Mouse (Mus musculus) embryonic facial prominence, embryonic 13.5 days (tissue): ENCODE results near the gene Trappc5. TPM values are rescaled to one million over a fixed set of nuclear protein-coding genes. Genes with fewer than 3 reads are reported as not detected.

Experiments
- ATAC-seq: fragments of 200-750 bp; cut with Nextera tagmentation; 2 replicates; pipeline ENCODE4 v1.8.0; 2017; ENCODE audit warnings: low read depth; ENCODE audit not compliant: insufficient number of reproducible peaks, insufficient read depth, low FRiP score, low TSS enrichment
- H3K27ac ChIP-seq: fragments of 300-500 bp; sonication (generic); 2 replicates; pipeline ENCODE4 v1.5.1; 2015; ENCODE audit warnings: moderate library complexity, mild to moderate bottlenecking, inconsistent platforms
- H3K27me3 ChIP-seq: fragments of 300-500 bp; sonication (generic); 2 replicates; pipeline ENCODE4 v1.6.1; 2015; ENCODE audit warnings: mild to moderate bottlenecking, inconsistent platforms
- H3K36me3 ChIP-seq: fragments of 300-500 bp; sonication (generic); 2 replicates; pipeline ENCODE4 v1.6.1; 2015; ENCODE audit warnings: mild to moderate bottlenecking, inconsistent platforms
- H3K4me1 ChIP-seq: fragments of 300-500 bp; sonication (generic); 2 replicates; pipeline ENCODE4 v1.6.1; 2015; ENCODE audit warnings: inconsistent platforms
- H3K4me2 ChIP-seq: fragments of 300-500 bp; sonication (generic); 2 replicates; pipeline ENCODE4 v1.6.1; 2015; ENCODE audit warnings: moderate library complexity, mild to moderate bottlenecking, inconsistent platforms
- H3K4me3 ChIP-seq: fragments of 300-500 bp; sonication (generic); 2 replicates; pipeline ENCODE4 v1.5.1; 2015; ENCODE audit warnings: mild to moderate bottlenecking, inconsistent platforms
- H3K9ac ChIP-seq: fragments of 300-500 bp; sonication (generic); 2 replicates; pipeline ENCODE4 v1.6.1; 2015; ENCODE audit warnings: mild to moderate bottlenecking, inconsistent platforms
- H3K9me3 ChIP-seq: fragments of 300-500 bp; sonication (generic); 2 replicates; pipeline ENCODE4 v1.6.1; 2016; ENCODE audit warnings: inconsistent platforms
- WGBS: fragments of 180-500 bp; shearing (Covaris S2); methylation state at CpG from one replicate; pipeline ENCODE4 v1.1.7; 2015; ENCODE audit warnings: mixed read lengths; 5-methylcytosine and 5-hydroxymethylcytosine counted together
- polyA plus RNA-seq: library from polyadenylated mRNA; unstranded; fragments of >200 nt; fragmentation: Nextera tagmentation; extraction: Ambion mirVana; gene quantifications from 2 replicates; pipeline ENCODE4 v1.2.1, GENCODE M21; 2015

The Trappc5 gene
- polyA plus RNA-seq, 1 experiment from 2014 or later: 42.0 TPM

GRCm38 (mm10) chr8:3710312-3710711 lies 34.2 kb downstream of the Trappc5 start:
- Histone ChIP-seq H3K27me3 (no peaks in the 10 kb centered on the region), H3K4me3 (no peak overlapping the region), H3K27ac (no peak overlapping the region), H3K4me2 (no peak overlapping the region), H3K9me3 (no peaks in the 10 kb centered on the region), H3K9ac (no peak overlapping the region), H3K36me3 (no peaks in the 10 kb centered on the region), H3K4me1 (no peaks in the 10 kb centered on the region)
- WGBS: 70% methylated on average over 3 of the region's 3 CpGs
- ATAC-seq: no peak

DNA sequence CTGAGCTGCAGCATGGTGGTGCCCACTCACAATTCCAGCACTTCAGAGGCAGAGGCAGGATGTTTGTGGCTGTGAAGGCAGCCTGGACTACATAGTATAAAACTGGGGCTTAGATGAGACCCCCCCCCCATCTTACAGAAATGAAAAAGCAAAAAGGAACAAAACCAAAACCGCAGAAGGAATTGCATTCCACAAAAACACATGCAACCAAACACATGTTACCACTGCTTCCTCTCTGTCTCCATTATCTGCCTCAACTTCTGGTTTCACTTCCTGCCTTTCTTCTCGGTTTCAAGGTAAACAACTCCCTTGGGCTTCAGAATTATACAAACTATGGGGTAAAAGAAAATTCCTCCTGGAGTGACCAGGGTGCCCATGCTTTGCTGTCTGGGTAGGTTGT lies 35.5 kb downstream of the Trappc5 start:
- Histone ChIP-seq H3K27ac (no peak overlapping the region), H3K9me3 (no peaks in the 10 kb centered on the region), H3K27me3 (no peaks in the 10 kb centered on the region), H3K4me2 (no peak overlapping the region), H3K9ac (no peak overlapping the region), H3K4me1 (no peaks in the 10 kb centered on the region), H3K36me3 (no peaks in the 10 kb centered on the region), H3K4me3 (no peak overlapping the region)
- no peak for ATAC-seq
- WGBS: 54% methylated on average over 2 of the region's 2 CpGs

DNA sequence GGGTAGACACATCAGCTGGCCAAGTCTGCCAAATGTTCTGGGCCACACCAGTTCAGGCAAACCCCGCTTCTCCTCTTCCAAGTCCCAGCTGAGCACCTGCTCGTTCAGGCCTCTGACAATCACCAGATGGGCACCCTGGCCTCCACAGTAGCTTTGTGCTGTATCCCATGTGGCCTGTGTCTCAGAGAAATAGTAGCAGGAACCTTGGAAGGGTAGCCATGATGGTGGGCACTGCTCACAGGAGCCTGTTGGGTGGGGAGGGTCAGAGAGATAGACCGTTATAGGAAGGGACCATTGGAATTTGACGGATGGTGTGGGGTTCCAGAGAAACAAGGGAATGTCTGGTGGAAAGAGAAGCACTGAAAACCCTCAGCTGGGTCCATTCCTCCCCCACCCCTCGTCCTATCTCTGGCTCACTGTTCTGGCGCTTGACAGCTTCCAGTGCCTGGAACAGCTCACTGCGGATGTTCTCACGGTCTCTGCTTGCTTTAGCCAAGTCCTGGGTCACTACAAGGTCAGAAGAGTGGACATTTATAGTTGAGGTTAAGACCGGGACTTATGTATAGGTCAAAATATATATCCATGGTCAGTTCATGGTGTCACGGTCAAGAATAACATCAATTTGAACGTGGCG lies 41.3 kb downstream of the Trappc5 start:
- no peaks in the 10 kb centered on the region for H3K4me1 ChIP-seq
- H3K4me2 ChIP-seq: no peak overlapping the region
- 86% methylated on average over 12 of the region's 12 CpGs for WGBS
- H3K9me3 ChIP-seq: no peaks in the 10 kb centered on the region
- no peak overlapping the region for H3K9ac ChIP-seq
- no peak for ATAC-seq
- H3K36me3 ChIP-seq: no peaks in the 10 kb centered on the region
- no peaks in the 10 kb centered on the region for H3K27me3 ChIP-seq
- no peak overlapping the region for H3K4me3 ChIP-seq
- H3K27ac ChIP-seq: no peak overlapping the region

GRCm38 (mm10) chr8:3718559-3718958 lies 42.5 kb downstream of the Trappc5 start:
- Histone ChIP-seq H3K9ac (no peak overlapping the region), H3K27ac (no peak overlapping the region), H3K27me3 (no peaks in the 10 kb centered on the region), H3K4me3 (no peak overlapping the region), H3K36me3 (no peaks in the 10 kb centered on the region), H3K4me2 (no peak overlapping the region), H3K4me1 (no peaks in the 10 kb centered on the region), H3K9me3 (no peaks in the 10 kb centered on the region)
- 17% methylated on average over 14 of the region's 14 CpGs for WGBS
- ATAC-seq: no peak

DNA sequence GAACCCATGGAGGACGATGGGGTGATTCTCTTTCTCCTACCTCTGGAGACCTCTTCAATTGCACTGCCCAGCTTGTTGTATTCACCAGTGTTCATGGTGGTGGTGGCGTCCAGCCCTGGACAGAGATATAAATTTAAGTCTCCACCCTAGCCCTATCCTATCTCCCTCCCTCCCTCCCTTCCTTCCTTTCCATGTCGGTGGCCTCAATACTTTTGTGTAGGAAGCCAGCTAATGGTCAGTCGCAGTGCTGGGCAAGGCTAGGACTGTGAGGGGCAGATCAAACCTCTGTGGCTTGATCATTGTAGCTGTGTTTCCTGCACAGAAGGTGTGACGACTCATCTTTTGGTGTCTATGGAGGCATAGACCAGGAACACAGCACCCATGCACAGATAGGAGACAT lies 44.5 kb downstream of the Trappc5 start, which contains the start of gene Clec4g:
TSS of gene Clec4g (minus strand) at position 101 of the 400 bp plus-strand sequence.
- H3K4me1 ChIP-seq: no peaks in the 10 kb centered on the region
- no peaks in the 10 kb centered on the region for H3K36me3 ChIP-seq
- no peak for ATAC-seq
- 73% methylated on average over 5 of the region's 5 CpGs for WGBS
- no peaks in the 10 kb centered on the region for H3K9me3 ChIP-seq
- no peaks in the 10 kb centered on the region for H3K27me3 ChIP-seq
- no peak within 1 kb of the TSS for H3K27ac ChIP-seq
- no peak within 1 kb of the TSS for H3K4me2 ChIP-seq
- no peak within 1 kb of the TSS for H3K9ac ChIP-seq
- no peak within 1 kb of the TSS for H3K4me3 ChIP-seq

GRCm38 (mm10) chr8:3721041-3721440 lies 44.9 kb downstream of the Trappc5 start:
- Histone ChIP-seq H3K27ac (no peak overlapping the region), H3K9me3 (no peaks in the 10 kb centered on the region), H3K4me3 (no peak overlapping the region), H3K9ac (no peak overlapping the region), H3K27me3 (no peaks in the 10 kb centered on the region), H3K36me3 (no peaks in the 10 kb centered on the region), H3K4me2 (no peak overlapping the region), H3K4me1 (no peaks in the 10 kb centered on the region)
- ATAC-seq: no peak
- WGBS: 47% methylated on average over 1 of the region's 1 CpGs

Other genes with a start within 250 kb of the Trappc5 start
- 4.5 and 5.2 TPM in 2 replicates for gene Pex11g, start 208.6 kb upstream of the Trappc5 start, polyA plus RNA-seq
- 0.18 TPM in 1 of 2 replicates, not detected in the other for gene Tex45, start 205.4 kb upstream of the Trappc5 start, polyA plus RNA-seq
- 52.0 and 53.9 TPM in 2 replicates for gene Zfp358, start 183.2 kb upstream of the Trappc5 start, polyA plus RNA-seq
- 58.3 and 59.9 TPM in 2 replicates for gene Mcoln1, start 175.8 kb upstream of the Trappc5 start, polyA plus RNA-seq
- gene Pnpla6, start 160.9 kb upstream of the Trappc5 start, polyA plus RNA-seq: 26.5 and 31.0 TPM in 2 replicates
- 0.48 and 0.76 TPM in 2 replicates for gene C330021F23Rik, start 108.3 kb upstream of the Trappc5 start, polyA plus RNA-seq
- gene Camsap3, start 89.0 kb upstream of the Trappc5 start, polyA plus RNA-seq: 8.1 and 9.0 TPM in 2 replicates
- 59.2 and 62.2 TPM in 2 replicates for gene Xab2, start 55.0 kb upstream of the Trappc5 start, polyA plus RNA-seq
- gene Pet100, start 54.8 kb upstream of the Trappc5 start, polyA plus RNA-seq: 100 and 112 TPM in 2 replicates
- 0.56 and 0.72 TPM in 2 replicates for gene Pcp2, start 50.8 kb upstream of the Trappc5 start, polyA plus RNA-seq
- gene Stxbp2, start 45.3 kb upstream of the Trappc5 start, polyA plus RNA-seq: 35.8 and 39.3 TPM in 2 replicates
- gene Retn, start 20.5 kb upstream of the Trappc5 start, polyA plus RNA-seq: not detected in 2 replicates
- gene Mcemp1, start 10.5 kb upstream of the Trappc5 start, polyA plus RNA-seq: 0.27 and 0.40 TPM in 2 replicates
- 13.3 and 18.2 TPM in 2 replicates for gene Fcor, start 3.9 kb upstream of the Trappc5 start, polyA plus RNA-seq
- 0.27 and 0.37 TPM in 2 replicates for gene Fcer2a, start 17.9 kb downstream of the Trappc5 start, polyA plus RNA-seq
- 0.17 and 0.21 TPM in 2 replicates for gene Clec4g, start 44.4 kb downstream of the Trappc5 start, polyA plus RNA-seq
- gene Cd209a, start 72.7 kb downstream of the Trappc5 start, polyA plus RNA-seq: 0.22 TPM in 1 of 2 replicates, not detected in the other
- gene Cd209e, start 178.0 kb downstream of the Trappc5 start, polyA plus RNA-seq: not detected in 2 replicates
- gene Cd209d, start 202.3 kb downstream of the Trappc5 start, polyA plus RNA-seq: not detected in 2 replicates